Mouse (Mus musculus) spleen, postnatal 36 days (tissue): ENCODE measurements around the gene Tmem132a.

Experiments used
- DNase-seq, 2 experiments: peaks; one replicate each; pipeline ENCODE4 v3.0.0; 2022; ENCODE audit warnings: low spot score in 2 of 2, mixed read lengths in 1 of 2

Gene Tmem132a

DNA sequence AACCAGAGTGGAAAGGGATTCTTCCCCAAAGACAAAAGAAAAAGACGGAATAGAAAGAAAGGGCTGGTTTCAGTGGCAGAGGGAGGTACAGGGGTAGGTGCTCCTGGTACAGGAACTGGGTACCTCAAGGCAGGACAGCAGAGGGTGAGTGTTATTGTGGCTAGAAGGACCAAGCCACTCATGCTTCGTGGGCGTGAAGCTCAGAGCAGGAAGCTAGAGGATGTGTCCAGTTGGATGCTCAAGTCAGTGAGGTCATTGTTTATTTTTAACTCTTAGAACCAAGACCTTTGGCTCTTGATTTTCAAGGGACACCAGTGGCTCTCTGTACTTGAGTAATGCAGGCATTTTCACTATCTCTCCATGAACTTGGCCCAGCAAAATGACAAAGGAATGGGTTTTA is 37.7 kb downstream of the Tmem132a start:
- no peak for DNase-seq

DNA sequence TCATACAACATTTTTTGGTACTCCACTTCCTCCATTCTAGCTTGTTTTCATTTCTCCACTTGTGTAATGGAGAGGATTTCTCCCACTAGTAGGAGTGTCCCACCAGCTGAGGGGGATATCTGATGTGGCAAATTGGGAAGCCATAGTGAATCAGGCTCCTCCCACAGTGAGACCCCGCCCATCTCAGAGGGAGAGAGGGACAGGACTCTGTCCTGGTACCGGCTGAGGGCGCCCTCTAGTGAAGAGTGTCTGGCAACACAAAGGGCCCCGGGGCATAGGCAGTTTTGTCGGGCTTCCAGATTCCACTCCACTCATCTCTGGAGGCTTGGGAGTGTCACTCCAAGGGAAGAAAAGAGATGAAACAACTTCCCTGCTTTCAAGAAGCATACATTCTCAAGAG is 38.3 kb downstream of the Tmem132a start:
- peak; percentile 66 to 73 for DNase-seq

DNA sequence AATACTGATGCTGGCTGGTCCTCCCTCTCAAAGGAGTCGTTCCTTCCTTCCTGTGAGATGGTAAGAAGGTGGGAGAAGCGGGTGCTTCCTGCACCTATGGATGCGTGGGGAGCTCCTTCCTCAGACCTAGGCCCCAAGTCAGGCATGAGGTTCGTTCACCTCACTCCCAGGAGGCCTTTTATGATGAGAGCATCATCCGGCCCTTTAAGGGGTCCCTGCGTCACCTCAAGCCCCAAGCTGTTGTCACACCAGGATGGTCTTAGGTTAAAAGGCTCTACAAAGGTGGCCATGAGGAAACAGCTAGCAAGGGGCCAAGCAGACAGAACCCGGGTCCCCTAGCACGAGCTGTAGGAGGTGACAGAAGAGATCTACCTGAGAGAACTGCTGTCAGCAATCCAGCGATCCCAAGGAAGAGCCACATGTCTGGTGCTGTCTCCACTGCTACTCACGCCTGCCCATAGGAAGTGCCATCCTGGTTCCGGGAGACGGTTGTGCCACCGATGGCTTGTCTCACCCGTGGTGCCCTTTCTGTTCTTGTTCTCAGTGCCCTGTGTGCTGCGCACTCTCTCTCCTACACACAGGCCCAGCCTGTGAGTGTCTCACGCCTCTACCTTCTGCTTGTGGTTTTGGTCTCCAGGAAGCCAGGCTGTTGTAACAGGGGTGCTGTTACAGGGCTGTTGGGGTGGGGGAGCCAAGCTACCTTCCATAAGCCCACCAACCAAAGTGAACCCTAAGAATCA is 40.1 kb downstream of the Tmem132a start, which contains the start of gene Cd6:
Gene Cd6, minus strand, starts transcription at position 623 of the 740 bp plus-strand sequence.
- peak in 1 of 2 experiments; percentile 15 for DNase-seq

DNA sequence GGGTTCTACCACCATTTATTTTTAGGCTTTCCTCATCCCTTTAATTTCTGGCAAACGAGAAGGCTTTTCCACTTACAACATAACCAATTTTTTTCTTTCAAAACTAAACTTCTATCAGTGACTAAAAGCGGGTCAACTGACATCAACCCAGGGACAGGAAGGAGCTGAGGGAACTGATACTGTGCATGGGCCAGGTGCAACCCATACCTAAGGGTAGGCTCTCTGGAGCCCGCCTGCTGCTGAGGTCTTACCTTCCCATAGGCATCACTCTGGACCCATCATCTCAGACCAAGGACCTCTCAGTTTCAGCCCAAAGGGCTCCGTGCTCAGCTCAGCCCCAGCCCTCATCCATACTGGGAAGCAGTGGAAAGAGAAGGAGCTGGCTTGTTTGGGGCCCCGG is 41.4 kb downstream of the Tmem132a start:
- DNase-seq: no peak

DNA sequence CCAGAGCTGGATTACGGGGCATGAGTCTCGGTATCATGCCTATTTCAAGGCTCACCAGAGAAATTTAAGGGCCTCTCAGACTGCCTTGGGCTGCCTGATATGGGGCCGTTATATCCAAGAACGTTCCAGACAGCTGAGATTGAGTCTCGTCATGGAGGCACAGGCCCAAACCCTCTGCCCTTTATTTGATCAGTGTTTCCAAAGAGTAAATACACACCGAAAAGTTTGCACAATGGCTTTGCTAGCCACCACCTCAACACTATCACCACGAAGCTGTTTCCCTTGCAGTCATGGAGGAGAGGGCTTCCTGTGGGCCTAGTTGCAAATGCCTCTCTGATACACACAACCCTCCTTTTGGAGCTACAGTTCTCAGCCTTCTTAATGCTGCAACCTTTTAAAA is 45.7 kb downstream of the Tmem132a start:
- DNase-seq: no peak

DNA sequence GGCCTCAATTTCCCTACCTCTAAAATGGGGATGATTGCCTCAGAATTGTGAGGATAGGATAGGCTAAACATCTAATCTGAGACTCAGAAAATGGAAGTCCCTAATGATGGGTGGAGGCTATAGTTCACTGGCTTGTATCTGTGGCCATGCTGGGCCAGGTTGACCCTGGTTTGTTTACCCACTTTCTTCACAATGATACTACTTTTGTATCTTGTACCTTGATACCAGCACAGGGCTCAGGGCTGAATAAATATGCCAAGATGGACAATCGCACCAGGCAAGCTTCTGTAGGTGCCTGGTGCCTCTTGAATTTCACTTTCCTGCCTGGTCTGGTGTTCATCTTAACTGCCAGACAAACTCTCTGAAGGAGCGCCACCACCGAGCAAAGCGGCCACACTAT is 47.2 kb downstream of the Tmem132a start:
- no peak for DNase-seq

DNA sequence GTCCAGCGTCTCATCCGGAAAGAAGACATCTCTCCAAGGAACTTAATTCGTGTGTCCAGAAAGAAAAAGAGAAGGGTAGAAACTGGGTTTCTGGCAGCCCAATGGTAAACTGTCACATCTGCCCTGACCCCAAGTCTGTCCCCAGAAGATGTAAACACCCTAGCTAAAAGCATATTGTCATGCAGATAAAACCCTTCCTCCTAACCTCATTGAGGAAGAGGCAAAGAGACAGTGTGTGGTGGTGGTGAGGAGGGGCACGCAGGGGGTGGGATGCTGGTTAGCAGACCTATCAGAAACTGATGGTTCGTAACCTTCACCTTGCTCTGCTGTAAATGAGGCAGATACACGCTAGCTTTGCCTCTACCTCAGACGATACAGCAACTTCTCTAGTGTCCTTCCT is 48.4 kb downstream of the Tmem132a start:
- DNase-seq: no peak

DNA sequence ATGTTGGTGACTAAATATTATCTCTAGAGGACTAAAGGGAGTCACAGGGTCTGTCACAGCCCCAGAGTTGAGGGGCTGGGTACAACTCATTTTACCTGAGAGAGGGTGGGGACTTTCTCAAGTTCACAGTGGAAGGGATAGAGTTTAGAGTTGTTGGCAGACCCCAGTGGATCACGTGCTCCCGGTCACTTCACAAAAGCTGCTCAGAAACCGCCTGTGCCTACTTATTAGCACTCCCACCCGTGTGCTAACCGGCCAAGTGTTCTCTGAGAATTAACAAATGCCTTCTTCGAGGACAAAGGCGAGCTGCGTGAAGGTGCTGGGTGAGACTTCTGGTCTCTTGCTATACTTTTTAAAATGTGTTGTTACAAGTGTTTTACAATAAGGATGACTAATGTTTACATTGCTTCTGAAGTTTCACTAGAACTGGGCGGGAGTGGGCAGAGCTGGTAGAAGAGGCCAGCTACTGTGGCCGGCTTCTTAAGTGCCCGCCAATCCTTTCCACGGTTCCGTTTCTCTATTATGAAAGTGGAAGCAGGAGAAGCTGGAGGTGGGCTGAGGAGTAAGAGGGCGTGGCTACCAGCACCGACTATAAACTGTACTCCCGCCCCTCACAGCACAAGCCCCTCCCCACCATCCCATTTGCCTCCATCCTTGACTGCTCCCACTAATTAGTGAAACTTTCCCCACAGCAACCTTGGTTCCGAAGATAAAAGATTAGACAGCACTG is 51.4 kb downstream of the Tmem132a start:
- DNase-seq: no peak

DNA sequence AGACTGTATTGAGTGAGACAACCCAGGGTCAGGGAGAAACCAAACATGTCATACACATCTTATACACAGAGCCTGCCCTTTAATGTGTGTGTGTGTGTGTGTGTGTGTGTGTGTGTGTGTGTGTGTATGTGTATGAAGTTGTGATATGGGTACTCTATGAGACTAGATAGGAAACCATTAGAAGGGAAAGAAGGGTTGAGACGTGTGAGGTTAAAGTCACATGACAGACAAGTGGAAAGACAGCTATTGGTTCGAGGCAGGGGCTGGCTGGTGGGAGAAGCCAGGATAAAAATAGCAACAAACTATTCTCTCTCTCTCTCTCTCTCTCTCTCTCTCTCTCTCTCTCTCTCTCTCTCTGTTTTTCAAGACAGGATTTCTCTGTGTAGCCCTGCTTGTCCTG is 53.3 kb downstream of the Tmem132a start:
- DNase-seq: no peak

DNA sequence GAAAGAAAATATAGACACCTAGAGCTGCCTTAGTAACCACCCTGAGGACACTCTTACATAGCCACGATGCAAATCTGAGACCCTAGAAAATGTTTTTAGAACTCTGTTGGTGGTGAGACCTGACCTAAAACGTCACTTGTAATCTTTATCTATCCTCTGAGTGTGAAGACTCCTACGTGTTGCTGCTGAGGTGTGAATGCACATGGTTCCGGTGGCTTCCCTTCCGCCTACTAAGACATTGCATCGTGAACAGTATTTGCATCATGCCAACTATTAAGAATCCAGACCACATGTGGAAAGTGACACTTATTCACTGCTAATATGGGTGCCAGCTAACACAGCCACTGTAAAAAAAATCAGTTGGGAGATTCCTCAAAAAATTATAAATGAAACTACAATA is 53.9 kb downstream of the Tmem132a start:
- DNase-seq: no peak

DNA sequence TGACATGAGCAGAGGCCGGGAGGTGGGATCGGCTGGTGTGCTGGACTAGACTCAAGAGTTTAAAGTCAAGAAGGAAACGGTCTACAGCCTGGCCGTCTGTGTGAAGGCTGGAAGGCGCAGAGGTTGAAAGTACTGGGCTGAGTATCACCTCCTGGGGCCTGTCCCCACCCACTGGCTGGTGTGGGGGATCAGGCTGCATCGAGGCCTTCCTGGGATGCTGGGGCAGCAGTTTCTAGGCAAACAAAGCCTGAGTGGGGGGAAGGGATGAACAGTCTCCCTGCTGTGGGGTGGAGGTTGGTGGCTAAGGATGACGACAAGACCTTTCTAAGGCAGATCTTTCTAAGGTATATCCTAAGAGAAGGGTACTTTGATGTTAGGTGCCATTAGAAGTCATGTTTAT is 55.8 kb downstream of the Tmem132a start:
- no peak for DNase-seq

DNA sequence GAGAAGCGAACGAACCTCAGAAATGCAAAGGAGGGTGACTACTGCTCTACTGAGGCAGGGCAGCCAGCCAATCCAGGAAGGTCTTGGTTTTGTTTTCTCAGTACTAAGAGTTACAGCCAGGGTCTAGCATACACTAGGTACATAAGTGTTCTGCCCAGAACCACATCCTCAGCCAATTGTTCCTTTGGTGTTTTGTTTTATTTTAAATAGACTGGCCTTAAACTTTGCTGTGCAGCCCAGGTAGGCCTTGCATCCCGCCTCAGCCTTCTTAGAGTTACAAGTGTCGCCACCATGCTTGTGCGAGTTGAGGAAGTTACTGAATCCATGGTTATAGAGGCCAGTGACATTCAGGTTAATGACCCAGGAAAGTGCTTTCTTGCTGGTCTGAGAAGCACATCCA is 56.7 kb downstream of the Tmem132a start:
- DNase-seq: no peak

DNA sequence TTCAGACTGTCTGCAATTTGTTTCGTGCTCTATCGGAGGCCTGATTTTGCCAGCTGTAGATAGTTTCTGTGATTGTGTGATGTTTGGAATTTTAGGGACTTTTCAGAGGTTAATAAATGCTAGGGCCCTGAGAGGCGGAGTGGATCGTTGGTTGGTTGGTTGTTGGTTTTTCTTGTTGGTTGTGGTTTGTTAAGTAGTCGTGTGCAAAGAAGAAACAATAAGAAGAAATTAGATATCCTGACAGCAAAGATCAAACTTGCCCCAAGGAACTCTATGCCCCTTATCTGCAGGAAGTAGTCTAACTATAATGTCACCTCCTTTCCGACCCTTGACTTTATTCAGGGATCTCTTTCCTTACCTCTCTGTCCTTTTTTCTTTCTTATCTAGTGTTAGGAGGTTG is 58.3 kb downstream of the Tmem132a start:
- no peak for DNase-seq

DNA sequence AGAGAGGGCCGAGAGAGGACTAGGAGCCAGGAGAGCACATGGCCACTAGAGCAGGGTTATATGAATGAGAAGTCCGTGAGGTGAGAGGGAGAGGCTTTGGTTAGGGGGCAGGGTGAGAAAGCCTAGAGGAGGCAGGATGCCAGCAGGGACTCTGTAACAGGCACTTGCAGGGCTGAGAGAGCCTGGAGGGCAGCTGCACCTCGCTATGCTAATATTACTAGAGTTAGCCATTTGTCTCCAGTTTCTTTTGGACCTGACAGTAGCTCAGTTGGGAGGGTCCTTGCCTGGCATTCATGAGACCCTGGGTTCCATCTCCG is 59.6 kb downstream of the Tmem132a start:
- DNase-seq: no peak

DNA sequence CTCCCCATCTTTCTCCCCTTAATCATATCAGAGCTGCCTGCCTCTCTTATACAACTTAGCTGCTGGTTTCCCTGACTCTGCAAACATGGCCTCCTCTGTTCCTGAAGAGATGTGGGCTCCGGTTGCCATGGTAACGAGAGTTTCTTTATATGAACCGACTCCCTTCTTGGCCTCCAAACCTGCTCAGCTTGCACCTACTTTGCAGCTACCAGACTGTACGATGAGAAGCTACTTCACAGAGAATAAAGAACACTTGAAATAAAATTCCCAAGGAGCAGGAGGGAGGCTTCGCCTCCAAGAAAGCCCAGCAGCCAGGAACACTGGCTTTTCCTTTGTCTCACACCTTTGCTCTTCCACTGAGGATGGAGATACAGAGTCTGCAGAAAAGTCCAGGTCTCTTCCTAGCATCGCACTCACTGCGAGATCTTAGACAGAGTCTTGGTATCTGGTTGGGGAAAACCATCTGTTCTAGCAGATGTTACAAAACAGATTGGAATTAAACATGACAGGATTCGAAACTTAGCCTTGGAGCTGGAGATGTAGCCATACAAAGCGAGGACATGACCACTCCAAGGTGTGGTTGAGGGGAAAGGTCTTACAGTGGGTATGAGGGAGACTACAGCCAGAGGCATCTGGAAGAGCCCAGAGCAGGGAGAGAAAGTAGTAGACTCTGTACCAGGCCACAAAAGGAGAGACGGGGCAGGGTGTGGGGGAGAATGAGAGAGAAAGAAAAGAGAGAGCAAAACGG is 60.1 kb downstream of the Tmem132a start:
- DNase-seq: no peak

DNA sequence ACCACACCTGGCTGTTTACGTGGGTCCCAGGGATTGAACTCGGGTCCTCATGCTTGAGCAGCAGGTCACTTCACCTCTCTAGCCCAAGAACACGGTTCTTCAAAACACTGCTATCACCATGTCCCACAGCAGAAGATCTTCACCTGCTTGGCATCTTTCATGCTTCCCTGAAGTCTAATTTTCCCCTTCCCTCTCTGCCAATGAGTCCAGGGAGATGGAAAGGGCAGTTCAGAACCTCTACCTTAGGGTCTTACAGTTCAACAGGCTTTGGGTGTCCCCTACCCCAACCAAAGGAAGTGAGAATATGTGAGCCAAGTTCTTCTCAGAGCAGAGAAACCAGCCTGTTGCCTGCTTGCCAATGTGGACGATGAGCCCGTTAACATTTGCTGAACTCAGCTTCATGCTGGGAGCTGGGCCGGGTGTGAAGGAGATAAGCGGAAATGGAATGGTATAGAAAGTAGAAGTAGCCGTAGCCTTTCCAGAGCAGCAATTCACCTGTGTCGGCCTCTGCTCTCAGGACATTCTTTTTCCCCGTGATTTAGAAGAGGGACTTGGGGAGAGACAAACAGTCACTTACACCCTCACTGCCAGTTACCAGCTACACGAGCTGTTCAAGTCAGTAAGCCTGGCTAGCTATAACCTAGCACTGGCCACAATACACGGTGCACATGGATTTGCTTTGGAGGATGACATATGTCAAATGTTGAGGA is 61.1 kb downstream of the Tmem132a start:
- no peak for DNase-seq
